11 mouse cellular contexts compared by ENCODE assay signal in the genomic region with DNA sequence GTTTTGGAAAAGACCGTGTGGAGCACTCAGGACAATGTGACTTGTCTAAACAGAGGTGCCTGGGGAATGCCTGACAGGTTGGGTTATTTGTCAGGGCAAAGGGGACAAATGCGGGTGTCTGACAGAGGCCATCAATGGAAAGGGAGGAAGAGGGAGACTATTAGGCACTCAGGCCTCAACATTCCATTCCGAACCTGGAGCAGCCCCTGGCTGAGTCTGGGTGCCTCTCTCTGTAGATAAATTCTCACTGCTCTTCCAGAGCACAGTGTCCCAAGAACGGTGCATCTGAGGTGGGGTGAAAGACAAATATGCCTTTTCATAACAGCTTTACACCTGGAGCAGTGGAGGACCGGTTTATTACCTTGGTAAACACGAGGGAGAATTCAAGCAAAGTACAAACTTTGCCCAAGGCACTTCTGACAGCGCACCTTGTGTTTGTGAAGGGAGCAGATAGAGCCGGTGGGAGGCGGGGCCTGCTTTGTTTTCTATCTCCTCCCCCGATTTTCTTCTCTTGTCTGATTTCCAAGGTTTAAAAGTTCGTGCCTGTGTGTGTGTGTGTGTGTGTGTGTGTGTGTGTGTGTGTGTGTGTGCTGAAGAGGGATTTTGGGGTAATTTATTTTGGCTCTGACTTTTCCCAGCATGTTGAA.
DNase-seq lines count a peak whose midpoint lies in the region; ATAC-seq lines count a peak whose summit lies in the region.
"Had no signal": no experiment of that assay in that cellular context is flagged by ENCODE, and none has a peak within 500 bp of the region (broad histone marks: within the 10 kb centered on the region; RNA-seq: fewer than 3 reads in every experiment).

No protein-coding gene starts in this region.

- no peaks in the 10 kb centered on the region for H3K9me3 ChIP-seq in heart, embryonic 14.5 days (ENCODE audit: control insufficient read depth, low read length)
- no peaks in the 10 kb centered on the region for H3K9me3 ChIP-seq in embryonic facial prominence, embryonic 14.5 days (ENCODE audit: control insufficient read depth, low read length)
- no peaks in the 10 kb centered on the region for H3K9me3 ChIP-seq in hindbrain, embryonic 10.5 days
- H3K9me3 ChIP-seq in hindbrain, embryonic 11.5 days (ENCODE audit: control insufficient read depth, low read length) = no peaks in the 10 kb centered on the region
- H3K9me3 ChIP-seq: midbrain, embryonic 12.5 days had no signal

- H3K4me3 ChIP-seq in heart, embryonic 14.5 days (ENCODE audit: control insufficient read depth in 1 of 2, insufficient read depth in 1 of 2, low read depth in 1 of 2, low read length in 2 of 2) = no peak overlapping the region
- H3K4me3 ChIP-seq in embryonic facial prominence, embryonic 14.5 days (ENCODE audit: low read depth, low read length) = no peak overlapping the region
- no peak overlapping the region for H3K4me3 ChIP-seq in hindbrain, embryonic 10.5 days
- no peak overlapping the region for H3K4me3 ChIP-seq in hindbrain, embryonic 11.5 days (ENCODE audit: low read depth, low read length)
- H3K4me3 ChIP-seq: midbrain, embryonic 12.5 days had no signal

- no peaks in the 10 kb centered on the region for H3K36me3 ChIP-seq in heart, embryonic 14.5 days (ENCODE audit: control insufficient read depth, insufficient read depth, low read length)
- no peaks in the 10 kb centered on the region for H3K36me3 ChIP-seq in embryonic facial prominence, embryonic 14.5 days (ENCODE audit: control insufficient read depth, insufficient read depth, low read length)
- H3K36me3 ChIP-seq in hindbrain, embryonic 10.5 days = no peaks in the 10 kb centered on the region
- H3K36me3 ChIP-seq in hindbrain, embryonic 11.5 days (ENCODE audit: control insufficient read depth, insufficient read depth, low read length) = no peaks in the 10 kb centered on the region
- H3K36me3 ChIP-seq: midbrain, embryonic 12.5 days had no signal

- H3K4me1 ChIP-seq in heart, embryonic 14.5 days (ENCODE audit: control insufficient read depth in 2 of 2, insufficient read depth in 2 of 2, low read length in 2 of 2) = peaks cover 9 to 10% of the 10 kb centered on the region in 2 experiments; a peak in 2 of 4 replicates
- H3K4me1 ChIP-seq in embryonic facial prominence, embryonic 14.5 days (ENCODE audit: control insufficient read depth, insufficient read depth, low read length) = peaks cover 6% of the 10 kb centered on the region
- H3K4me1 ChIP-seq in hindbrain, embryonic 10.5 days (replicated peaks) = peaks cover 8% of the 10 kb centered on the region; the same call in 1 of the 2 replicates
- H3K4me1 ChIP-seq in hindbrain, embryonic 11.5 days (replicated peaks; ENCODE audit: control insufficient read depth, insufficient read depth, low read length) = no peaks in the 10 kb centered on the region
- H3K4me1 ChIP-seq: midbrain, embryonic 12.5 days had no signal

- 0 out of 2 replicates have a peak, but pooled peaks have one; percentile 17 for ATAC-seq in heart, embryonic 14.5 days (ENCODE audit: insufficient number of reproducible peaks, insufficient read depth, low FRiP score, low read depth)
- ATAC-seq in embryonic facial prominence, embryonic 14.5 days (ENCODE audit: low read depth) = peak; percentile 70
- ATAC-seq in hindbrain, embryonic 11.5 days (ENCODE audit: low FRiP score) = no peak

- H3K4me2 ChIP-seq in heart, embryonic 14.5 days (ENCODE audit: low read length) = no peak overlapping the region
- no peak overlapping the region for H3K4me2 ChIP-seq in embryonic facial prominence, embryonic 14.5 days (ENCODE audit: low read depth, low read length)
- H3K4me2 ChIP-seq in hindbrain, embryonic 11.5 days (replicated peaks; ENCODE audit: low read depth, low read length) = no peak overlapping the region
- H3K4me2 ChIP-seq: midbrain, embryonic 12.5 days had no signal

- no peak for DNase-seq in heart, adult 9 months (ENCODE audit: low spot score in 2 of 2)
- peak; percentile 88 for DNase-seq in embryonic facial prominence, embryonic 14.5 days (ENCODE audit: low spot score)
- peak; percentile 66 to 76 for DNase-seq in kidney, postnatal 36 days
- DNase-seq in lung, postnatal 14 days = peak; percentile 48
- no peak for DNase-seq in hindbrain, embryonic 10.5 days (ENCODE audit: low spot score)
- DNase-seq in hindbrain, embryonic 11.5 days (ENCODE audit: low spot score) = no peak
- DNase-seq in layer of hippocampus, postnatal 36 days = no peak
- DNase-seq: cerebellum, adult 9-10 months; gastrocnemius, postnatal 10 days had no signal

- 37% methylated on average over 11 of the region's 11 CpGs for WGBS in heart, embryonic 14.5 days
- WGBS in embryonic facial prominence, embryonic 14.5 days = 39% methylated on average over 11 of the region's 11 CpGs
- WGBS in hindbrain, embryonic 10.5 days = 45% methylated on average over 11 of the region's 11 CpGs
- 44% methylated on average over 11 of the region's 11 CpGs for WGBS in hindbrain, embryonic 11.5 days

- no peak overlapping the region for H3K9ac ChIP-seq in heart, embryonic 14.5 days (ENCODE audit: low read length)
- H3K9ac ChIP-seq in embryonic facial prominence, embryonic 14.5 days (ENCODE audit: low read depth, low read length) = no peak overlapping the region
- no peak overlapping the region for H3K9ac ChIP-seq in hindbrain, embryonic 11.5 days (ENCODE audit: low read depth, low read length)
- H3K9ac ChIP-seq: midbrain, embryonic 12.5 days had no signal

- H3K27me3 ChIP-seq in heart, embryonic 14.5 days (ENCODE audit: control insufficient read depth, insufficient read depth, low read length) = no peaks in the 10 kb centered on the region
- no peaks in the 10 kb centered on the region for H3K27me3 ChIP-seq in embryonic facial prominence, embryonic 14.5 days (replicated peaks; ENCODE audit: control insufficient read depth, insufficient read depth, low read length)
- H3K27me3 ChIP-seq in hindbrain, embryonic 10.5 days (ENCODE audit: insufficient read depth, poor library complexity, severe bottlenecking) = no peaks in the 10 kb centered on the region
- H3K27me3 ChIP-seq in hindbrain, embryonic 11.5 days (ENCODE audit: control insufficient read depth, insufficient read depth, low read length) = no peaks in the 10 kb centered on the region
- H3K27me3 ChIP-seq: midbrain, embryonic 12.5 days had no signal

- no peak overlapping the region for H3K27ac ChIP-seq in heart, embryonic 14.5 days (replicated peaks in 1 of 2; ENCODE audit: control insufficient read depth in 1 of 2, insufficient read depth in 1 of 2, low read depth in 2 of 2, low read length in 2 of 2)
- peak overlapping the region; percentile 54 for H3K27ac ChIP-seq in embryonic facial prominence, embryonic 14.5 days (replicated peaks; ENCODE audit: low read depth, low read length)
- no peak overlapping the region for H3K27ac ChIP-seq in hindbrain, embryonic 10.5 days
- no peak overlapping the region for H3K27ac ChIP-seq in hindbrain, embryonic 11.5 days (ENCODE audit: low read depth, low read length)
- H3K27ac ChIP-seq: midbrain, embryonic 12.5 days had no signal

Comparison
In these comparisons a context has a peak if more than half of its experiments do, and no peak if none do; other contexts are left out.
1. DNase-seq: peak in embryonic facial prominence, embryonic 14.5 days (single experiment), kidney, postnatal 36 days (2 of 2) and lung, postnatal 14 days (single experiment); none in heart, adult 9 months (0 of 2), hindbrain, embryonic 10.5 days (single experiment), hindbrain, embryonic 11.5 days (single experiment) and layer of hippocampus, postnatal 36 days (0 of 2).